Mouse (Mus musculus) embryo, embryonic 11.5 days (tissue): ENCODE results near the gene M1ap.

ENCODE experiments used
- DNase-seq: peaks from one replicate; pipeline ENCODE4 v3.0.0-alpha.2; 2012; ENCODE audit warnings: low read depth, low spot score

The M1ap gene

DNA sequence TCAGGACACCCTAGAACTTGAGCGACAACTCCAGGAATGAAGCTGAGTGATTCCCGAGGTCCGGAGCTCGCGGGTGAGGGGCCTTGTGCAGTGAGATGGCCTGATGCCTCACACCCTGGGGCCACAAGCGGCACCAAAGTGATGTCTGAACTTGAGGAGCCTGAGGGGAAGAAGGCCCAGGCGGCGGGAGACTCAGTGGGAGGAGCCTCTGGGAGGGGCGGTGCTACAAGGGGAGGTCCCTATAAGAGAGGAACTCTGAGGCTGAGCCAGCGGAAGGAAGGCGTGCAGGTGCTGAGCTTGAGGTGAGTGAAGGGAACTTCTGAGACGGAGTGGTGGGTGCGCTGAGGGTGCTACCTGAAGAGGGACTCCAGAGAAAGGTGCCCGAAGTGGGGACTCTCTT lies at the start of gene M1ap:
Gene M1ap, plus strand, starts transcription at position 252 of the 400 bp plus-strand sequence.
- DNase-seq, result no peak

DNA sequence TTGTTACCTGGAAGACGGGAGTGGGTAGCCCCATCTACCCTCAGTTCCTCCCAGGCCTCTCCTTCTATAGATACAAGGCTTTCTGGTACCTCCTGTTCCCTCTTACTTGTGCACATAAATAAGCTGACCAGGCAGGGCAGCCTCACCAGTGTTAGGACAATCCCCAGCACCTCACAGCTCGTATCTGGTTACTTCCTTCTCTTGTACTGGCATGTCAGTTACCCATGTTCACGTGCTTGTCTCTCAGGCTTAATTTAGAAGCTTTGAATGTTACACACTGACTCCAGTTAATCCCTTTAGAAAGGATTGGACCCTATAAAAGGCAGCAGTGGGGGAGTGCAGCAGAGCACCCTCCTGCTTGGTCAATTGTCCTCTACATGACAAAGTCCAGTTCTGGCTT lies 49.4 kb upstream of the M1ap start:
- DNase-seq, result no peak

DNA sequence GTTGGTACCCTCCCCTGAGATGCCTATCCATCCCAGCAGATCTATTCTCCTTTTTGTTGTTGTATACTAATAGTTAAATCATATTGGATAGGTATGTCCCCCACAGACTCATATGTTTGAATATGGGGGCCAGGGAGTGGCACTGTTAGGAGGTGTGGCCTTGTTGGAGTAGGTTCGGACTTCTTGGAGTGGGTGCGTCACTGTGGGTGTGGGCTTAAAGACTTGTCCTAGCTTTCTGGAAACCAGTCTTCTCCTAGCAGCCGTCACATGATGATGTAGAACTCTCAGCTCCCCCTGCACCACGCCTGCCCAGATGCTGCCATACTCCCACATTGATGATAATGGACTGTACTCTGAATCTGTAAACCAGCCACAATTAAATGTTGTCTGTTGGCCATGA lies 48.5 kb upstream of the M1ap start:
- DNase-seq, result no peak

DNA sequence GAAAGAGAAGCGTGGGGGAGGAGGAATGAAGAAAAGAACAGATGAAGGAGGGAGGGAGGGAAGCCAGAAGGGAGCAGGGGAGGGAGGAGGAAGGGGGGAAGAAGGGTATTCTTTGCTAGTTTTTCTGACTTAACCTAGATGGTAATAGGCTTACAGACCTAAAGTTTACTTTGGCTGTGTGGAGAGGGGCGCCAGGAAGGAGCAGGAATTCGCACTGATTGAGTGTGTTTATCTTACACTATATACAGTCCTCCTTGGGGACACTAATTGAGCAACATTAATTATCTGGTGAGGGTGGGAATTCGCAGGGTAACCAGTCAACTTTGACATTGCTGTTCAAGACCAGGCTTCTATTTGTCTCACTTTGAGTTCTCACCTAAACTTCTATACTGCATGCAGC lies 48.0 kb upstream of the M1ap start:
- DNase-seq, result no peak

DNA sequence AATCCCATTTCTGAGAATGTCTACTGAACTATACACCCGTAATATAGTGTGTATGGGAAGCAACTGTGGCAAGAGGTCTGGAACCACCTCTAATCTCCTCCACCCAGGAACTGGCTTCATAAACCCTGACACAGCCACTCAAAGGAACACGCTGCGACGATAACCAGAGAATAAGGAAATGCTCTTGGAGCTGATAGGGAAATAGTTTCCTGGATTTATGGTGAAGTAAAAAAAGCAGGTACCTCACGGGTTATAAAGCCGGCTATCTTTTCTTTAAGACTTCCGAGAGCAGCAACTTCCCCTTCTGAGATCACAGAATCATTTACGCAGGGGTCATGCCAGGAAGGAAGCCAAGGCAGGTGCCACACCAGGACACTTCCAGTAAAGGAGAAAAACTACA lies 44.1 kb upstream of the M1ap start:
- no peak for DNase-seq

DNA sequence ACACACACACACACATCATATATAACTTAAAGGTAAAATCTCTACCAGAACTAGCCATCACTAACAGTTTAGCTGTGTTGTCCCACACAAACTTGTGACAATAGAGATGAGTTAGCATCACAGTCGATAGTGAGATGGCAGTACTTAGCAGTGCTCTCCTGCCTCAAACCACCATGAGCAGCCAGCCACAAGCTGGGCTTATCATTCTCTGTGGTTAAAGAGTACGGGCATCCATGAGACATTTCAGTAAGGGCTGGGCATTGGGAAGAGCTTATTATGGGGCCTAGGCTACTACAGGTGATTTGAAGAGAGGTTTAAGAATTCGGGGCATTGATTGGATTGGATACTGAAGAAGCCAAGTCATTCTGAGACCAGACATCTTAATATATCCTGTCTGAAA lies 39.7 kb upstream of the M1ap start:
- DNase-seq, result no peak

DNA sequence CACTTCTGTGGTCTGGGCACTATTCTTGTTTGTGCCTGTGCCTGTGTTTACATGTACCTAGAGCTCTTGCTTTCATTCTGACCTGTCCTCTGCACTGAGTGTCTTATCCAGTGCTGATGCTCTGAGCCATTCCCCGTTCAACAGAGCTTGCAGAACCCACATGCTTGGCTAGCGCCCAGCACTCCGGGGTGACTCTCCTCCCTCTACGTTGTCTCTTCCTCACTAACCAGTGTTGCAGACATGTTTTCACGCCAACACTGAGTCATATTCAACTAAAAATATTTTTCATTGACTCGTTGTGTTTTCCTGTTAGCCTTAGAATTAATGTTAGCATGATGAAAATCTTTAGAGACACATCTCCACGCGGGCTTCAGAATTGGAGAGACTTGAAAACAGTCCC lies 38.7 kb upstream of the M1ap start:
- DNase-seq, result no peak

DNA sequence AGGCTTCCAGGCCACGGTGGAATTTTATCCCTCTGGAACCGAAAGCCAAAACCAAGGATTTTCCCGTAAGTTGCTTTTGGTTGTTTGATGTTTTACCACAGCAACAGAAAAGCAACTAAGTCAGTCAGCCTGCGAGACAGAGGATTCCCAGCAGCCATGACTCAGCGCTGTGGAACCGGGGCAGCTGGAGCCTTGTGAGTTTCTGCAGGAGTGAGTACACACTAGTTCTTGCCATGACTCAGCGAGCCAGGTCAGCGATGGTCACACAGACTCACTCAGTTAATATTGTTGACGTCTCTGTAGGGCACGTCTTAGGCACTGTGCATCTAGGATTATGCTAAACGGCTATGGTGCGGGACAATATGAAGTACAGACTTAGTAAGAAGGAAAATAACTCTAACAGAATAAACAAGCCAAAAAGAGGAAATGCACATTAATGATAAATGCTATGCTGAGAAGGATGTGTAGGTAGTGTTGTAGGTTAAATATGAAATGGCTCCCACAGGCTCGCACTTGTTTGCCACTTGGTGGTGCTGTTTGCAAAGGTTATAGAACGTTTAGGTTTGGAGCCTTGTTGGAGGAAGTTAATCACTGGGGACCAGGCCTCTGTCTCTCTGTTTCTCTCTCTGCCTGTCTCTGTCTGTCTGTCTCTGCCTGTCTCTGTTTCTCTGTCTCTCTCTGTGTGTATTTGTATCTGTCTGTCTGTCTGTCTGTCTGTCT lies 37.4 kb upstream of the M1ap start:
- no peak for DNase-seq

DNA sequence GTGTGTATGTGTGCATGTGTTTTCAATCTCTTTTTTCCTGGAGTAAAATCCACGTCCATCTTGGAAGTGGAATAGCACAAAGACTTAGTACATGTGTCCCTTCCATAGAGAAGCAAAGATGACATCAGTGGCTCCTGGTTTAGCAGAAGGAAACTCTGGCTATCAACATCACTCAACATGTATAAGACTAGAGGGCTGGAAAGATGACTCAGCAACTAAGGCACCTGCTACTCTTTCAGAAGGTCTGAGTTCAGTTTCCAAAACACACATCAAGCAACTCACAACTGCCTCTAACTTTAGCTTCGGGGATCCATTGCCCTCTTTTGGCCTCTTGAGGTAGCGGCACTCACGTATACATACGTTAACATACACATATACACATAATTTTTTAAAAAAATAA lies 35.4 kb upstream of the M1ap start:
- no peak for DNase-seq

DNA sequence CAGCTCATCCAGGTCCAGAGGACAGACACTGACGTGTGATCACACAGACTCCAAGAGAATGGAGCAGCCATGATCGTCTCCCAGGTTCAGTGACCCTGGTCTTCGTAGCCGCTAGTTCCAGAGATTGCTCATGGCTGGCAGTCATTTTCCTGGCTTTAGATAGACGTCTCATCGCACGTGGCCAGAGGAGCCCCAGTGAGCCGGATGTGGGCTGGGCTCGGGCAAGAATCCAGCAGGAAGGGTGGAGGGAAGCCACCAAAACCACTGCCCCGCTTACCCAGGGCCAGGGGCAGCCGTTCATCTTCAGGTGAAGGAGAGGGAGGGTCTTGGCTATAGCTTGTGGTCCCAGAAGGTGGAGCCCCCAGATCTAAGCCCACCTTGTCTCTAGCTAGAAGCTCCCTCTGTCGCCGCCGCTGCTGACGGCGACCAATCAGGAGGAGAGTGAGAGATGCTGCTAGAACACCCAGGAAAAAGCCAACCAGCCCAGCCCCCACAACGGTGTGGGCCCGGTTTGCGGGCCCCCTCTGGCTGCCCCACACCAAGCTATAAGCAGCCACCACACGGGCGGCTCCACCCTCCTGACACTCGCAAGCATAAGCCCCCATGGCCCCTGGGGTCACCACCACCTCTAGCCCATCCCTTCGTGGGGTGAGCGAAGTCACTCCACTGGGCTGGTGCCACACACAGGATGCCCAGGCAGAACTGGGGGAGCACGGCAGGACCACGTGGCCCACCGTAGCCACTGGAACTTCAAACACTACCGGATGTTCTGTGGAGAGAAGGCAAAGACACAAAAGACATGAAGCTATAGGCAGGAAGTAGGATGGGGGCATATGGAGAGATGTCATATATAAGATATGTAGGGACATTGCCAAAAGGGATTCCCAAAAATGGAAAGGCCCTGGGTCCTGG lies 33.1 kb upstream of the M1ap start:
- no peak for DNase-seq

DNA sequence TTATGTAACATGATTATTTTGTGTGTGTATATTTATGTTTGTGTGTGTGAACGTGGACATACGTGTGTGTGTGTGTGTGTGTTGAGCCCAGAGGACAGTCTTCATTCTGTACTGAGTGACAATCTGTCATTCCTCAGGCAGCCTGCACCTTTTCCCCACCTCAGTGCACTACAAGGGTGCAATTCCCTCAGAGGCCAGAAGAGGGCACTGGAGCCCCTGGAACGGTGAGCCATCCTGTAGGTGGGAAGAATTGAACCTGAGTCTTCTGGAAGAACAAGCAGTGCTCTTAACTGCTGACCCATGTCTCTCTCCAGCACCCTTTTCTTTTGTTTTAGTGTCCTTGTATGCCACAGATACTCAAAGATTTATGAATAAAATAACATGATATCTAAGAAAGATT lies 30.8 kb upstream of the M1ap start:
- no peak for DNase-seq

DNA sequence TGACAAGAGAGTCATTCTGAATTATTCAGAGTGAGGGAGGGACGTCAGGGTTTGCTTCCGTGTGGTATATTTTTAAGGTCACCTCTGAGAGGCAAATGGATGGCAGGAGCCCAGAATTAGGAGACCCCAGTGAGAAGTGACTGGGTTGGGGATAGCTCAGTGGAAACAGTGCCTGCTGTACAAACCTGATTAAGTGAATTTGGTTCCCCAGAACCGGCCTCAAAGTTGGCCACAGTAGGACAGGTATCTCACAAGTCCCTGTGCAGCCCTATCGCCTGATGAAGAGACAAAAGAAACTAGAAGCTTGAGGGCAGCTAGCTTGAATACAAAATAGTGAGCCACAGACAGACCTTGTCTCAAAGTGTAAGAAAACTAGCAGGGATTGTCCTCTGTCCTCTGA lies 30.2 kb upstream of the M1ap start:
- no peak for DNase-seq

DNA sequence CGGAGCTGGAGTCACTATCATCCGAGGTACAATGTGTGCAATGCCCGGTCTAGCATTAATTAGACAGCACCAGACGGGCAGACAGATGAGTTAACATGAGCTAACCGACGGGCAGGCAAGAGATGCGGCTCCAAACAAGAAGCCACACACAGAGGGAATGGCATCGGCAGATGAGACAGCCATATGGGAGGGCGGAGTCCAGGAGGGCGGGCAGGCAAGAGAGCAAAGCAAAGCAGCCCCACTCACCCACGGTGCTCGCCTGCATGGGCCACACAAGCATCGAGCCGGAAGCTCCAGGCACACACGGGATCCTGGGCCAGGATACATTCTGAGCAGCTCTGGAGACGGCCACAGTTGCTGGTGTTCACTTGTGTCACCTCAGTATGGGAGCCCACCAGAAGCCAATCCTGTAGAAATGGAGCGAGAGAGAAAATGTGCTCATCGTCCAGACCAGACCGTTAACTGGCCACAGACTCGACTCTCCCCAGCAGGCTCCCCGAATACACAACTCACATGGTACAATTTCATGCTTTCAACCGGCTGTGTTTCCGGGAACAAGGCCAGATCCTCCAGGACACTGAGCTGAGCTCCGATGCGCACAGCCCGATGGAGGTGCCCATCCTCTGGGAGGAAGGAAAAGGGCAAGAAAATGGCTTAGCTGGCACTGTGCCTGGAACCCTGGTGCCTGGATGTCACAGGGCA lies 29.5 kb upstream of the M1ap start:
- DNase-seq, result no peak

DNA sequence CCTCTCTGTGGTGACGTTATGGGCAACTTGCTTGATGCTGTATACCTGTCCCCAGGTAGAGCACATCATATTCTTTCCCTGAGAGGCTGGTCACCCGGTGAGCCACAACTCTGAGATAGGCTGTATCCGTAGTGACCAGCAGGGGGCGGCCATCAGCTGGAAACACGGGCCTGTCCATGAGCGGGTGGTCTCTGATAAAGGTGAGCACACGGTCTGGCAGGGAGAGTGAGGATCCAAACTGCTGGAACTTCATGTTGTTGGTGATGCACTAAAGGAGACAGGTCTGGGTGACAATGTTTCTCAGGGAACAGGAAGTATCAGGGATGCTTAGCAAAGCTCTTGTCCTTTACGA lies 28.9 kb upstream of the M1ap start:
- DNase-seq, result no peak

DNA sequence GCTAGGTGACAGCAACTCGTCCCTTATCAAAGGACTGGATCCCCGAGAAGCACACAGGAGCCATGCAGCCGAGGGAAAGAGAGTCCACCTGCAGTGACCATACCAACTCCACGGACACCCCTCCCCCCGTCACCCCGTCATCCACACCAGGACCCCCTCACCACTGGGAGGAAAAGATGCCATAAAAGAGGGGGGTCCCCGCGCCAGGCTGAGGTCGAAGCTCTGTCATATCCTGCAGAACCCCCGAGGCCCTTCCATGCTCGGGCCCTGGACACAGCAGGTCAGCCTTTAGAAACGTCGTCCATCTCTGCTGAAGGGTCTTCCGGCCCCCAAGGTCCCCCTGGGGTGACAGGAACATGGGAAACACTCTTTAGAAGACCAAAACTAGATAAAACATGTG lies 28.3 kb upstream of the M1ap start:
- no peak for DNase-seq

DNA sequence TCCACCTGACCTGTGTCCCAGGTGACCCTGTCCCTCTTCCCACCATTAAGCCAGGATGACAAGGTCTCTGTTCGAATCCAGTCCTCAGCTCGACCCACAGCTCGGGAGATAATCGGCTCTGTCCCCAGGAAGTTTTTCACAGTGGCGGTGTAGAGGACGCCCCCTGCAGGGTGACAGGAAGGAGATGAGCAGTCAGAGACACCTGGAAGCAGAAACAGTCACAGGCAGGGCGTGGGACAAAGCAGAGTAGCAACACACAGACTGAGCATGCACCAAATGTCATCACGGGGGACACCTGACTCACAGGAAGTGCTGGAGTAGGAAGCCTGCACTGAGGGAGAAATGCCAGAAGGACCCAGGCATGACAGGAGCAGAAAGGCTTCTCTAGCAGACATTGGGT lies 27.2 kb upstream of the M1ap start:
- no peak for DNase-seq

DNA sequence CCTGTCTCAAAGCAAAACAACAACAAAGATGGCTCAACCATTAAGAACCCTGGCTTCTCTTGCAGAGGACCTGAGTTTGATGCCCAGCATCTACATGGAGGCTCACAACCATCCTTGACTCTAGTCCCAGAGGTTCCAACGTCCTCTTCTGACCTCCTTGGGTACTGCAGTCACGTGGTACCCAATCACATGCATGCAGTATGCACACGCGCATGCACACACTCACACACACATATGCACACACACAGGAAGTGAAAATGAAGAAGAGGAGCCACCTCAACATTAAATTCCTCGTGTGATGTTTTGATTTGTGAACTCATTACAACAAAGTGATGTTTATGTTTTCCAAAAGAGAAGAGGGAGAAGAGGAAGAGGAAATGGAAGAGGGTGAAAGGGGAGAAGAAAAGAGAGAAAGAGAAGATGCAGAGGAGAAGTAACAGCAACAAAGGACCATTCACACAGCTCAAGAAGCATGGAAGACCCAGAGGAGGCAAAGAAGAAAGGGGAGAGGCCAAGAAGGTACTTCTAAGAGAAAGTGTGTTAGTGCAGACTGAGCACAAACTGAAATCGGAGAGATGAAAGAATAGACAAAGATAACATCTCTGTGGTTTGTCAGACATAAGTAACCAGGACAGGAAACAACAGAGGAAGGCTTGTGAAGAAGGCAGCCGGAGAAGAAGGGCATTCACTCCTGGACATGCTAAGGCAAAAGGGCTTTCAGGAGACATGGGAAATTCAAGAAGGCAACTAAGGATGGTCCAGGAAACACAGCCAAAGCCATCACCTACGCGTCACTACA lies 25.1 kb upstream of the M1ap start:
- DNase-seq, result no peak

DNA sequence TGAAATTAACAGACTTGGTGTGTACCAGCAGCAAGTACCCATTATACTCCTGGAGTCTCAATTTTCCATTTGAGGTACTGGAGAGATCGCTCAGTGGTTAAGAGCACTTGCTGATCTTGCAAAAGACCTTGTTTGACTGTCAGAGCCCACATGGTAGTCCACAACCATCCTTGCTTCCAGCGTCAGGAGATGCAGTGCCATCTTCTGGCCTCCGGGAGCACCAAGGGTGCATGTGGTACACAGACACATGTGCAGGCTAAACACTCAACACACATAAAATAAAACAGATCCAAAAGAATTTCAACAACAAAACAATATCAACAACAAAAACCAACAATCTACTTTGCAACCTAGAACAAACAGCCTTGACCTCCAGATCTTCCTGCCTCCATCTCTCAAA lies 21.7 kb upstream of the M1ap start:
- no peak for DNase-seq

DNA sequence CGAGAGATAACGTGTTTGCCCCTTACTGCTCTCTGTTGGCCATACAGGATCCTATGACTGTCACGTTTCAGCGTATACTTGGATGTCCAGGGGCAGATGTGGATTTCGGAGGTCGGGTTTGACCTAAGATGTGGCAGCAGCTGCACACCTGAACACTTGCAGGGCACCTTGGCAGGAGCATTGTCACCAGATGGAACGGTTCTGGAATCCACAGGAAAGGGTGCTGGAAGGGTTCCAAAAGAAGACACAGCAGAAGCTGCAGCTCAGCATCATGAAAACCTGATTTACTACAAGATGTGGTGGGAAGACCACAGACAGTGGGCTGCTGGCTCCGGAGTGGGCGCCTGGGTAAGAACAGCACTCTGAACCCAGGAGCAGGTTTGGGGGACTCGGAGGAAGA lies 20.6 kb upstream of the M1ap start:
- no peak for DNase-seq

DNA sequence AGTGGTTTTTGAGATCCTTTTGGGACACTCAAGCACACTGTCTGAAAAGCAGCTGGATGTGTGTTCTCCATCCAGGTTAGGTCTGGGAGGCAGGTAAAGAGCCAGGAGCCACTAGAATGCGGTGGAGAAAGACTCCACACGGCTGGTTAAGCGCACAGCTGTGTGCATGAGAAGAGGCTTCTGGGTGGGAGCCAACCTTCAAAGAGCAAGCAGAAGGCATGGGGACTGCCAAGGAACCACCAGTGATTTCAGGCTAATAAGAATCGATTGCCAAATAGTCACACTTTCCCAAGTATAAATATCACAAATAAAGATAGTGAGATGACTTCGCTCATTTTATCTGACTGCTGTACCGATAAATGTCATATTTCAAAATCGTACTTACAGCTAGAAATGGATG lies 20.2 kb upstream of the M1ap start:
- no peak for DNase-seq

DNA sequence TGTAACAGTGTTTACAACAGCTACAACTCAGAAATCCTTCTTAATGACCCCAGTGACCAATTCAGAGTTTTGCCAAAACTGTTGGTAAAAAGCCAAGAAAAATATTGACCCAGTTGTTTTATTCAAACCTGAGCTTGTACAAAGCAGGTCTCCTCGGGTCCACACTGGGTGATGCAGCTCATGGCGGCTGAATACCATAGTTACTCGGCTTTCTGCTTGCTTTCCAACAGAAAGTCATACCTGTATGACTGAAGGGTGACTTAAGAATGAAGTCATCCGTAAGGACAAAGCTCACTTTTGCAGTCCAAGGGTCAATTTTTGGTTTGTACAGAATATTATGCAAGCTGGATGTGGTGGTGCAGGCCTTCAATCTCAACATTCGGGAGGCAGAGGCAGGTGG lies 19.1 kb upstream of the M1ap start:
- DNase-seq, result no peak
